Mouse (Mus musculus) urinary bladder, postnatal 14 days (tissue): ENCODE data around the gene Rrp8.

Source experiments
- DNase-seq: peaks from one replicate; pipeline ENCODE4 v3.0.0; 2021; ENCODE audit warnings: low spot score

Gene Rrp8

GRCm38 (mm10) chr7:105690875-105691274, 46.3 kb downstream of the Rrp8 start:
- DNase-seq = no peak

DNA sequence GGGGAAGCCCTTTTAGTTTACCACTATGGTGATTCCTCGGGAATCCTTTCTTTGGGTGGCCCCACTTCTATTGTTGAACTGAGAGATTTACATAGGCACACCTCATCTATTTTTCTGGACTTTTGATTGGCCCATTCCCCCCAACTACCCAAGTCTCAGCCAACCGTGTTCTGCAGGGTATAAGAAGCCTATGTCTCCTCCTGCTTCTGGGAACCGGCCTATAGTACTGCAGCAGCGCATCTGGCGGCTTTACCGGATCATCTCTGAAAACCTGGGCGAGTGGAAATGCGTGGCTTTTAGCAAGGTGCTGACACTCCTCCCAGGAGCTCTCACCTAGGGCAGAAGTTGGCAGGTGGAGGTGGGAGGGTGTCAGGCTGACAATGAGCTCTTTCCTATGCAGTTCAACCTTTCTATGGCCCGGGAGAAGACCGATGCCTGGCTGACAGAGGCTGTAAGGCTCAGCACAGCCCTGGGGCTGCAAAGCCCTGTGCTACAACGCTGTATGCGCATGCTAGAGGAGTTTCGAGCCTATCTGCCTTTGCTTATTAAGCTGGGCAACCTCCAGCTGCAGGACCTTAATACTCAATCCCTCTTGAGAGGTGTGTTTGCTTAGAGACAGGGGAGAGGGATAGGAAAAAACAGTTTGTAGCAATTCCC, 51.5 kb downstream of the Rrp8 start:
- DNase-seq = no peak
